Mouse (Mus musculus) heart, postnatal 4 days (tissue): Measurements from ENCODE around the gene Hao1. TPM values are rescaled to one million over a fixed set of nuclear protein-coding genes. Genes with fewer than 3 reads are reported as not detected.

Experiments used
- DNase-seq: peaks from one replicate; pipeline ENCODE4 v3.0.0; 2021
- total RNA-seq, 2 experiments: library from RNA; stranded (reverse); gene quantifications; 2 replicates each; pipeline ENCODE4 v1.2.3; 2021

Gene Hao1
- total RNA-seq, 2 experiments from 2014 or later, result not detected

GRCm38 (mm10) chr2:134462321-134462720 is 91.8 kb downstream of the Hao1 start:
- DNase-seq, result no peak

- peak; percentile 11 for DNase-seq
These were observed 93.3 kb downstream of the Hao1 start for GRCm38 (mm10) chr2:134460831-134461230.

- DNase-seq, result no peak
These were observed 98.1 kb downstream of the Hao1 start for GRCm38 (mm10) chr2:134456065-134456505.

- no peak for DNase-seq
These were observed 101.4 kb downstream of the Hao1 start for GRCm38 (mm10) chr2:134452748-134453147.

GRCm38 (mm10) chr2:134450976-134451375 is 103.2 kb downstream of the Hao1 start:
- no peak for DNase-seq

Other genes with a start within 250 kb of the Hao1 start
- 10 to 100 TPM; 86.4 to 90.8 TPM for gene Tmx4, start 89.8 kb upstream of the Hao1 start, total RNA-seq
- 1 to 10 TPM; 6.2 to 7.0 TPM for gene Plcb1, start 231.7 kb upstream of the Hao1 start, total RNA-seq